Mouse (Mus musculus): ENCODE results near the gene Eif4e2.

Gene Eif4e2

DNA sequence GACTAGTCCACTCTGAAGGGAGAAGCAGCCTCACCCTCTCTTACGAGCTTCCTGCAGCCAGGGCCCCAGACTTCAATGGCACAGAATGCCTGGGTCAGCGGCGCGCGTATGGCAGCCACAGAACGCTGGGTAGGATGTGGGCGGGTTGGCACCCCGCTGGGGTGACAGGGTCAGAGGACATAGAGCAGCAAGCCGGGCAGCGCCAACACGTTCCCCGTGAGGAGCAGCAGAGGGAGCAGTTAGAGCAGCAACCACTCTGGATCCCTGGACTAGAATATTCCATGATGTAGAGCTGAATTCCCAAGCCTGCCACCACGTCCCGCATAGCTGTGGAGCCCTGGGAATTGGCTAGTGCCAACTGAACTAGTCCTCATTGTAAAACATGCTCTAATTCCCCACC is 44.8 kb downstream of the Eif4e2 start:
- no peak for DNase-seq (ENCODE audit: low read depth in 2 of 2, low spot score in 2 of 2)

DNA sequence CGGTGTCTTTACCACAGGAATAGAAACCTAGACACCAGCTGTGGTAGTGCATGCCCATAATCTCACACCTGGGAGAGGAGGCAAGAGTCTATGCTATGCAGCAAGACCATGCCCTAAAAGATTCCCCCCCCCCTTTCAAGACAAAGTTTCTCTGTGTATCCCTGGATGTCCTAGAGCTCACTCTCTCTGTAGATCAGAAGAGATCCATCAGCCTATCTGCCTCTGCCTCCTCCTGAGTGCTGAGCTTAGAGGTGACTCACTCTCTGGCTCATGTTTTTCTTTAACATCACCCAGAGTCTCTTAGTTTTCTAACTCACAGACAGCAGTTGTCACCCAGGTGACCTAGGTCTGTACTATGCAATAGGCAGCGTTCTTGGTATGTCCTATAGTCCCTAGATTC is 45.6 kb downstream of the Eif4e2 start:
- no peak for DNase-seq (ENCODE audit: low read depth in 2 of 2, low spot score in 2 of 2)

DNA sequence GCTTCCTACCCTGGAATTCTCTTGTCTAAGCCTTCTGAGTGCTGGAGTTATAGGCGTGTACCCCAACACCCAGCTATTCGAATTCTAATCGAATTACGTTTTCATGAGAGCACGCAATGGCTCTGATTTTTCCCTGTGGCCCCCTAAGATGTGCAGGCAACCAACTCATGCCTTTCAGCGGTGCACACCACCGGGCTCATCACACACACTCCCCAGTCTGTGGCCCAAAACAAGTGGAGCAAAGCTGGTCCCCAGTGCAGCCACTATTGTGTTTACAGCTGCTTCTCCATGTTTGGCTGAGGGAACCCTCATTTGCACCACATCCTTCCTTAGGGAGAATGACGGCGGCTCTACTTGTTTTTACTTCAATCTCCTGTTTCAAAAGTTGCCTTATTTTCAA is 49.5 kb downstream of the Eif4e2 start:
- DNase-seq (ENCODE audit: low read depth in 2 of 2, low spot score in 2 of 2): no peak

DNA sequence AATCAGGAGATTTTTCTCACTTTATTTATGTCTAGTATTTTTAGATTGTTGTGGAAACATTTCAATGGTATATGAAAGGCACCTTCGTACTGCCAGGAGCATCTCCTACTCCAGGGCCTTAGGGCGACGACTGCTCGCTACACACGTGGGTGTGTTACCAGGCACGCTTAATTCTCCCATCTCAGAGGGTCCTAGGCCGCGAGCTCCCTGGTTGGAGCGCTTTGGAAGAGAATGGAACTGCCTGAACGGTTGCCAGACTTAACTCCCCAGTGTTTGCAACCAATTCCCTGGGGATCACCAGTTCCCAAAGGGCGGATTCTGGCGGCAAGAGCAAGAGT is 50.1 kb downstream of the Eif4e2 start:
- DNase-seq (ENCODE audit: low read depth in 2 of 2, low spot score in 2 of 2): no peak

DNA sequence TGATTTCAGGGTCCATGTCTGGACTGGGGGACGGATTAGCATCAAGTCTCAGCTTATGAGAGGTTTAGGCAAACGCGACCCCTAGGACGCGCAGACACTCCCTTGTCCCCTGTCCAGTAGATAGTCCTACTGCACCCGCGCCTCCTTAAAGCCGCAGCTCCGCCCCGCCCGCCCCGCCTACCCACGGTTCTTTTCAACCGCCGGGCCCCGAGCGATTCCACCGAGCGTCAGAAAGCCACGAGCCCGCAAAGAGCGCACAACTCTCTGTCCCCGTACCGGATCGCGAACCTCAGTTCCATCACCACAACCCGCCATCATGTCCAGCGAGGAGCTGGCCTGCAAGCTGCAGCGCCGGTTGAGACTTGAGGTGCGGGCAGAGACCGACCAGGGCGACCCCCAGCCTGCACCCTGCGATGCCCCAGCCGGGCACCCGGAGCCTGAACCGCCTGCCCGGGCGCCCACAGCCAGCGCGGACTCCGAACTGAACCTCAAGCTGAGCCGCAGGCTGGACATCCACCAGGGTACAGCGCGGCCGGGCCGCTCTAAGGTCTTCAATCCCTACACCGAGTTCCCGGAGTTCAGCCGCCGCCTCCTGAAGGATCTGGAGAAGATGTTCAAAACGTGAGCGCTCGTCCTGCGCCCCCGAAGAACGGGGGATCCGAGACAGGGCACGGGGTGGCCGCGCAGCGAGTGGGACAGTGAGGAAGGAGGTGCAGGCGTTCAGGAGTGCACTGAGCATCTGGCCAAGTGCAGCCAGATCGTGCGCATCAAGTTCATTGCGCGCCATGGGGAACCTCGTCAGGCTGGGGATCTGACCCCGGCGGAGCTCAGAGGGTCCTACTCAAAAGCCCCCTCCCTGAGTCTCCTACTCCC is 50.7 kb downstream of the Eif4e2 start, which contains the start of gene Efhd1:
Gene Efhd1, plus strand, starts transcription at position 230 of the 873 bp plus-strand sequence.
- DNase-seq (ENCODE audit: low read depth in 2 of 2, low spot score in 2 of 2): no peak

DNA sequence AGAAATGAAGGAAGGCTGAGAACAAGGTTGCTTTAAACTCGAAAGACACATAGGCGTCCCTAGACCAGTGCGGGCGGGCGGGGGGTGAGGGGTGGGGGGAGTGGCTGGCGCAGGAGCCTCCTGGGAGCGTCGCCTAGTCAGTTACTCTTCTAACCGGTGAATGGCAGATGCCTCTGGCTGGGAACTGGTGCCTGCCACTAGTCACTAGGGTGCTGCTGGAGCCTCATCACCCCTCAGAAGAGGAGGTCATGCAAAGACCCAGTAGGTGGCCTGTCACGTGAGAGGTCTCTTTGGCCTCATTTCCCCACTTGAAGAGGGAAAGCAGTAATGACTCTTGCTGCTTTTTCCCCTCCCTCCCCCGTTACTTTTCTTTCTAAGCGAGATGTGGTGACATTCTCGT is 51.5 kb downstream of the Eif4e2 start:
- no peak for DNase-seq (ENCODE audit: low read depth in 2 of 2, low spot score in 2 of 2)

DNA sequence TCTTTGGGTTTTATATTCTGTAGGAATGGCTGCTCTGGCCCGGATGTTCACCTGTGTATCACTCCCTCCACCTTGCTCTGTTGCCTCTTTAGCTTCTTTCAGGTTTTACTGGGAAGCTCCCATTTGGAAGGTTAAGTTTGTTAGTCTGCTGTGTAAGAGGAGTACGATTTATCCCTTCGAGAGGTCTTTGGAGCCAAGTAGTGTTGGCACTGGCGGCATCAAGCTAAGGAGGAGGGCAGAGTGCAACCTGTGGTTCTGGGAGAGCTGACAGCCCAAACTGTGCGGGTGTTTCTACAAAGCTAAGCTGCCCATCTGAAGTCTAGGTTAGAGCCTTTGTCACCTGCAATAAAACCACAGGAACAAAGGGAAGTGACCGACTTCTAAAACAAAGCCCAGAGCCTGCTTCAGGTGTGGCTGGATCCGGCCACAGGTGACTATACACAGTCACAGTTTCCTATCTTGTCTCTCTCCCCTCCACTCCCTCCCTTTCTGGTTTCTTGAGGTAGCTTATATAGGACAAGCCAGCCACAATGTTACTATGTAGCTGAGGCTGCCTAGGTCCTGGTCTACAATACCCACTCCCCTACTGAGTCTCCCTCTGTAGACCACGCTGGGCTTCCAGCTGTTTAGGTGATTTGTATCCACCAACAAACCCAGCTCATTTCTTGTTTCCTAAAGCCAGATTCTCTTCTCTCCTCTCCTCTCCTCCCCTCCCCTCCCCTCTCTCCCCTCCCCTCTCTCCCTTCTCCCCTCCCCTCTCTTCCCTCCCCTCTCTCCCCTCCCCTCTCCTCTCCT is 52.8 kb downstream of the Eif4e2 start:
- DNase-seq (ENCODE audit: low read depth in 2 of 2, low spot score in 2 of 2): no peak

DNA sequence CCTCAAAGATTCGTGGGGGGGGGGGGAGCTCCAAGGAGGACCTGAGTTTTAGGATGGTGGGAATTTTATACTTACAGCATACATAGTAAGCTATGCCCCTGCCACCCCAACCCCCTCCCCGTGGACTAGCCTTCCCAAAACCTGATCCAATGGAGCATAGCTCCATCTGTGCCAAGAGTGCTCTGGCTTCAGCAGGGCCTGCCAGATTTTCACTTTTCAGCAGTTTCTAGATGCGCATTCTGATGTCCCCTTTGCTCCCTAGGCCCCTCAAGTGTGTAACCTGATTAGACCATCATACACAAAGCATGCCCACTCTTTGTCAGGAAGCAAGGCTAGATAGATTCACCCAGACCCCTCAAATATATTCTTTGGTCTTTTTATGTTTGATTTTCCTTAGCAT is 56.5 kb downstream of the Eif4e2 start:
- DNase-seq (ENCODE audit: low read depth in 2 of 2, low spot score in 2 of 2): no peak

DNA sequence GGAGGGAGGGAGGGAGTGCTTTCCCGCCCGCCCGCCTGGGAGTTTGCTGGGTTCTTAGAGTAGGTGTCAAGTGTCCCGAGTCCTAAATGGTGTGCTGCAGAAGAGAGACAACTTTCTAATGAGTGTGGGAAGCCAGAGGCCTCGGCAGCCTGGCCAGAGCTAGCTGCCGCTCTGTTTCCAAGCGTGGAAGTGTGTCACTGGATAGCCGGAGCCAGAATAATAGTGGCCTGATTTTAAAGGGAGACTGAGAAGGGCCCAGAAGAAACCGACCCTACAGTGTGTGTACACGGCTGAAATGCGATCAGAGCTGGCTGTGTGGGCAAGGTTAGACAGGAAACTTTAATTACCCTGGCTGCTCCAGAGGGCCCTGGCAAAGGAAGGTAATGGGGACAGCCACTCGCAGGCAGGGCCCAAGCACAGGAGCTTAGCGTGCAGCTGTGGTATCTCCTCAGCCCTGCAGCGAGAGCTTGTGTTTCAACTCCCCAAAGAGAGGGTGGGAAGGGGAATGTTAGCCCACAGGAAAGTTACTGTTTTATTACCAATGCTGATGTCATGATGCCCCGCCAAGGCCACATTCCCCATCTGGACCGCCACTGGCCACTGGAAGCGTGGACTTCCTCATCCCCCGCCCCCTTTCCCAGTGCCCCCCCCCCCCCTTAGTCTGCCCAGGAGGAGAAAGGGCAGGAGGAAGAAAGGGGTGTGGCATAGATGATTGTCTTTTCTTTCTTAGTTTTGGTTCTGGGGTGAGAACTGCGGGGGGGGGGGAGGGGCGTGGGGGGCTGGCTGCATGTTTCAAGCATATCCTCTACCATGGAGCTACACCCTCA is 57.1 kb downstream of the Eif4e2 start:
- DNase-seq (ENCODE audit: low read depth in 2 of 2, low spot score in 2 of 2): no peak

DNA sequence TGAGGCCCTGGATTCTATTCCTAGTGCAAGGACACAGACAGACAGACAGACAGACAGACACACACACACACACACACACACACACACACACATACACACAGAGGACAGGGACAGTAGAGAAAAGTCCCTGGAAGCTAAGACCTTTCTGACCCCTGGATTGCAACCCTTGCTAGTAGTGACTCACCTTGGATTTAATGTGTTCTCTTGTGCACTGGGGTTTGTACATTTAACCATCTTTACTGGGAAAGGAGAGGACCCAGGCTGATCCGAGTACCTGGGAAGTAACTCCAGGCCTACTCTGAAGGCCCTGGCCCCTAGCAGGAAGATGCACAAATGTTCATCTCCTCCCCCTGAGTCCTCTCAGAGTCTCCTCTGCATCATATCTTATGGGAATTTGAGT is 57.9 kb downstream of the Eif4e2 start:
- DNase-seq (ENCODE audit: low read depth in 2 of 2, low spot score in 2 of 2): no peak

DNA sequence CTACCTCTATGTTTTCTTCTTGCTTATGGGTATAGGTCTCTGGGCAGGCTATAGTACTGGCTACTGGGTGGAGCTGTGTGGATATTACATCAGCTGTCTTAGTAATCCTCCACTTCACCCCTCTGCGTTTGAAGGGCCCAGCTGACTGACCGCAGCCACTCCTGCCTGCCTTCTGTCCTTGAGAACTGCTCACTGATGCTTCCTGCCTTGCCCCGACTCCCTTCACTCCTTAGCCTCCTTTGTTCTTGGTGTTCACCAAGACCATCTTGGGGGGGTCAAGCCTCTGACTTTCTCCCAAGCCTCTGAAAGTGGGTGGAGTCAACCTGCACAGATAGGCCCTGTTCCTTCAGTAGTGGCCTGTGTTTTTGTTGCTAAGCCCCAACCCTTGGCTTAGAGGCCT is 58.7 kb downstream of the Eif4e2 start:
- DNase-seq (ENCODE audit: low read depth in 2 of 2, low spot score in 2 of 2): no peak

DNA sequence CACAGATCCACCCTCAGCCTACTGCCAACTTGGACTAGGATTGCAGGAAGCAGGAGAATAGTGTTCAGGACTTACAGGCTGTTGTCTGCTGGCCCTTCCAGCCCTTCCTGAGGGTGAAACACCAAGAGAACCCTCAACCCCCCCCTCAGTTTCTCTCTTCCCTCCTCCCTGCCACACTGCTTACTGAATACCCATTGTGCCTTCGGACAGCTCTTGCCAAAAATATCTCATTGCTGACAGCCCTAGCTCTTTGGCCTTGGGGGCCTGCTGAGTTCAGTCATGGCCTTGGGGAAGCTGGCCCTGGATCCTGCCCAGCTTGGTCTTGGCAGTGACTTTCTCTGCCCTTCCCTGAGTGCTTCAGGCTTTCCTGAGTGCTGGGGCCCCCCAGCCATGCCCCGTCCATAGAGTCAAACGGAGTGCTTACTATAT is 59.8 kb downstream of the Eif4e2 start:
- no peak for DNase-seq (ENCODE audit: low read depth in 2 of 2, low spot score in 2 of 2)

DNA sequence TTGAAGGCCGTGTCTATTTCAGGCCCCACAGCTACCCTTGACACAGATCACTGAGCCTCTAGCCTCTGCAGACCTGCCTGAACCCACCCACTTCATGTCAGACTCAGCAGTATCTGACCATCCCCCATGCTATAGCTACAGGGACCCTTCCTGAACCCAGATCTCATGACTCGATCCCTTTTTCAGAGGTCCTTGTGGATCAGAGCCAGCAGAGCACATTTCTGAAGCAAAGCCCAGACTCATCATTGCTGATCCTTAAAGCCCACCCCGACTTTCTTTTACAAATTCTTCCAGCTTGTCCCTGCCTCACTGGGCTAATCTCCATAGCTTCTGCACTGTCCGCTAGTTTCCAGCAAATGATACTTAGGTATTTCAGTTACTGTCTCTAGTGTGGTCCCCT is 60.4 kb downstream of the Eif4e2 start:
- DNase-seq (ENCODE audit: low read depth in 2 of 2, low spot score in 2 of 2): no peak

DNA sequence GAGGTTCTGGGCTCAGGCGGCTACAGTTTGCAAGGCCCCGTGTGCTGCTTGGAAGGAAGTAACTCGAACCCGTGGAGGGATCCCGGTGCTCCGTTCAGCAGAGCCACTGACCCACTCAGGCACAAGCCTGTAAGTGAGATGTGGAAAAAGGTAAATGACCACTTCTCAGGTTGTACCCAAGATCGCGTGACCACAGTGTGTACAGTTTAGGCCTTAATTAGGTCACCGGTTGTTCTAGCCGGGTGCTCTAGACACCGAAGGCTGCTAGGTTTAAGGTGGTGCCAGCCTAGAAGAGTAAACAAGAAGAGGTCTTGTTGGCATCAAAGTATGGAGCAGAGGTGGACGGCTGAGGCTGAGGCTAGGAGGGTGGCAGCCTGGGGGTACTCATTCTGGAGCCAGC is 61.4 kb downstream of the Eif4e2 start:
- no peak for DNase-seq (ENCODE audit: low read depth in 2 of 2, low spot score in 2 of 2)

DNA sequence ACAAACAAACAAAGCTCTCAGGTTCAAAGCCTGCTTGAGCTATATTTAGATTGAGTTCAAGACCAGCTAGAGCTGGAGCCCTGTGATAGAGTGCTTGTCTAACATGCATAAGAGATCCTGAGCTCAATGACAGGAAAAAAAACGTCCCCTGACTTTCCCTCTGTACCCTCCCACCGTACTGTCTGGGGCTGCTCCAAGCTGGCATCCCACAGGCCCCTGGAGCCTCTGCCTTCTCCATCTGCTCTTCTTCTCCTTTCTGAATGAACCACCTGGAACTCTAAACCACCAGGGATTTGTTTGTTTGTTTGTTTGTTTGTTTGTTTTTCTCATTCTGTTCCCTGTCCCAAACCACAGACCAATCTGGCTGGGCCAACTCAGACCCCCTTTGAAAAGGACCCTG is 62.3 kb downstream of the Eif4e2 start:
- no peak for DNase-seq (ENCODE audit: low read depth in 2 of 2, low spot score in 2 of 2)

DNA sequence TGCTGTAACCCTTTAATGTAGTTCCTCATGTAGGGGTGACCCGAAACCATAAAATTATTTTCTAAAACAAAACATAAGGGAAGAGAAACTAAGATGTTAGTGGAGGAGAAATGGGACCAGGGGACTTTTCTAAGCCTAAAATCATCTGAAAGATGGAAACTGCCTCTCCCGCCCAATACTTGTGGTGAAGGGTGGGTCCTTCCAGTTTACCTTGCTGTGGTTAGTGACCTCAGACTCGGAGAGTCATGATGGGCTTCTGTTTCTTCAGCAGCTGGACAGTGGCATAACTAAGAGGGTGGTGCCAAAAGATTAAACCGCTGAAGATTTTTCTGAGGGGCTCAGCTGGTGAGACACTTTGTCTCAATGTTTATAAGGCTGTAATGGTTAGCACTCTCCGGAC is 66.6 kb downstream of the Eif4e2 start:
- no peak for DNase-seq (ENCODE audit: low read depth in 2 of 2, low spot score in 2 of 2)

DNA sequence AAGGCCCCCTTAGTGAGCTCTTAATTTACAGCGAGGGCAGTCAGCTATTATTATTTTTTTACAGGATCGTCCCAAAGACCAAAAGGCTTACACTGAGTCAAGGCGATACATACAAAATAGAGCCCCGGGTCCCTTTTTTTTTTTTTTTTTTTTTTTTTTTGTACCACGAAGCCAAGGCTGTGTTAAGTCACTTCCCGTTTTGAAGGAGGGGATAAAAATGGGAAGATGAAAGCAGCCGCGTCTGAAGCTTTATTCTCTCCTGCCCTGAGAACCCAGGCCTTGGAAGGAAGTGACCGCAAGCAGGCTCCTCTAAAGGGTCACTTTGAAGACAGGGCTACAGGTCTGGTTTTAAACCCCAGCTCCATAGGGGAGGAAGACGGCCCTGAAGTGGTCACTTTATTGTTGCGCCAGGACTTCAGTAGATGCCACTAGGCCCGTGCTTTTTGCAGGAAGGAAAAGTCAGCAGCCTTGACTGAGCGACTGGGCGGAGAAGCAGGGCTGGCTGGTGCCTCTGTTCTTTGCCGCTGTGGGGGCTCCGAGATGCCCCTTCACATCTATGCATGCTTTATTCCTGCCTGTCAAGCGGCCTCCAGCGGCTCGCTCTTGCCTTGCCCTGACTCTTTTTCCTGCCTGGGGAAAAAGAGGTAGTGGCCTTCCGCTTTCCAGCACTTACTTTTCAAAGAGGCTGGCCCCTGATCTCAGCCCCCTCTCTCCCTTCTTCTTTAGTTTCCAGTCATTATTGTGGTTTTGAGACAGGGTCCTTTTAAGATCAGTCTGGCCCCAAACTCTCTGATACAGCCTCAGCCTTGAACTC is 68.1 kb downstream of the Eif4e2 start:
- no peak for DNase-seq (ENCODE audit: low read depth in 2 of 2, low spot score in 2 of 2)

DNA sequence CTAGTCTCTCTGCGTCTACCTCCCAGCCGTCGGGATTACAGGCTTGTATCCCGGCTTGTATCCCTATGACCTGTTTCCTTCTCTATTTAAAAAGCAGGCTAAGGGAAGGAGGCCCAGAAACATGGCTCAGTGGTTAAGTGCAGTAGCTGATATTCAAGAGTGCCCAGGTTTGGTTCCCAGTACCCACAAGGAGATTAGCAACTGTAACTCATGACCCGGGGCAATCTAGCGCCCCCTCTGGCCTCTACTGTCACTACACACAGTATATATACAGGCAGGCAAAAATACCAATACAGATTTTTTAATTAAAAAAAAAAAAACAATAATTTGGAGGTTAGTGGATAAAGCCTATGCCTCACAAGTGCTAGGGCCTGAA is 68.7 kb downstream of the Eif4e2 start:
- no peak for DNase-seq (ENCODE audit: low read depth in 2 of 2, low spot score in 2 of 2)

DNA sequence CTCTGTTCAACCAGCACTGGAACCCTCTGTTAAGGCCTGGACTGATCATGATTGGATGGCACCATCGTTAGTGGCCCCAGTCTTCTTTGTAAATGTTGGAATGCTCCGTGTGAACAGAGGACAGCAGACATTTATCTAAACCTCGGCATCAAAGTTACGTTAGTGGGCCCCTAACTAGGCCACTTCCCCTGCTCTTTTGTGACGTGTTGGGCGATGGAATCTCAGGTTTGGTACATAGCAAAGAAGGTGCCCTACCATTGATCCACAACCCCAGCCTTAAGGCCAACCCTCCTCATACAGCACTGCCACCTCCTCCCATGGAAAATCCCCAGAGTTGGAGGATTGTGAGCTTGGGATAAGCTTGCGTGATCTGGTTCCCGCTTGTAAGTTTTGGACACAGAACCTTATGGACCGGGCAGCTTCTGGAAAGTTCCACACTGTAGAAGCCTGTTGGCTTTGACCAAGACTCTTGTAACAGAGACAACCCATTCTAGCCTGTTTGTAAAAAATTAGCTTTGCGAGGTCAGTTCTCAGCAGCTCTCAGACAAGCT is 69.8 kb downstream of the Eif4e2 start:
- no peak for DNase-seq (ENCODE audit: low read depth in 2 of 2, low spot score in 2 of 2)

DNA sequence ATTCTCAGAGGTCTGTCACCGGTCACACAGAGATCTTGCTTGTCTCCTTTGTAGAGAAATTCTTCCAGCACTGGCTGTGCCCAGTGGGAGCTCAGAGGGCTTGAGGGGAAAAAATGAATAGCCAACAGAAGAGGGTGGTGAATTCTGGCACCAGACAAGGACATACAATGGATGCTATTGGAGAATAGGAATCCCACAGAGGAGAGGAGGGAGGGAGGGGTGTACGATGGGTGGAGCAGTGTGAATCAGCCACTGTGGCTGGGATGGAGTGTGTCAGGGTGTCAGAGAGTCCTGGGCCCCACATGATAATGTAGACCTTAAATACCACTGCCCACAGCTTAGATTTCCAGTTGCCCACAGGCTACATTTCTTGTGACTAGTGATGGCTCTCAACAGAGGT is 73.4 kb downstream of the Eif4e2 start:
- DNase-seq (ENCODE audit: low read depth in 2 of 2, low spot score in 2 of 2): no peak
